Mouse (Mus musculus) kidney, postnatal 0 days (tissue): ENCODE data around the gene Borcs6. TPM values are rescaled to one million over a fixed set of nuclear protein-coding genes. Genes with fewer than 3 reads are reported as not detected.

Experiments used
- ATAC-seq: fragments of 200-750 bp; cut with Nextera tagmentation; replicated peaks from 2 replicates; pipeline ENCODE4 v1.8.0; 2017; ENCODE audit warnings: low read depth, moderate number of reproducible peaks, moderate TSS enrichment, moderate library complexity; ENCODE audit not compliant: low FRiP score
- DNase-seq: peaks from one replicate; pipeline ENCODE4 v3.0.0-alpha.2; 2016; ENCODE audit warnings: low spot score
- H3K27ac ChIP-seq: fragments of 300-500 bp; sonication (generic); 2 replicates; pipeline ENCODE4 v1.5.1; 2014; ENCODE audit warnings: mild to moderate bottlenecking
- H3K27me3 ChIP-seq: fragments of 300-500 bp; sonication (generic); 2 replicates; pipeline ENCODE4 v1.6.1; 2014; ENCODE audit warnings: low read length, mixed read lengths; ENCODE audit not compliant: insufficient read depth
- H3K36me3 ChIP-seq: fragments of 300-500 bp; sonication (generic); 2 replicates; pipeline ENCODE4 v1.6.1; 2014; ENCODE audit warnings: low read length, mixed read lengths; ENCODE audit not compliant: insufficient read depth
- H3K4me1 ChIP-seq: fragments of 300-500 bp; sonication (generic); replicated peaks from 2 replicates; pipeline ENCODE4 v1.6.1; 2014; ENCODE audit warnings: antibody characterized with exemption, low read length, mixed read lengths; ENCODE audit not compliant: insufficient read depth
- H3K4me2 ChIP-seq: fragments of 300-500 bp; sonication (generic); 2 replicates; pipeline ENCODE4 v1.6.1; 2014; ENCODE audit warnings: mild to moderate bottlenecking, low read length, moderate library complexity, mixed read lengths
- H3K4me3 ChIP-seq: fragments of 300-500 bp; sonication (generic); replicated peaks from 2 replicates; pipeline ENCODE4 v1.5.1; 2014; ENCODE audit warnings: low read depth, low read length
- H3K9ac ChIP-seq: fragments of 300-500 bp; sonication (generic); 2 replicates; pipeline ENCODE4 v1.6.1; 2014; ENCODE audit warnings: low read depth, low read length
- H3K9me3 ChIP-seq: fragments of 300-500 bp; sonication (generic); replicated peaks from 2 replicates; pipeline ENCODE4 v1.6.1; 2016; ENCODE audit warnings: low read length, inconsistent platforms, mixed read lengths
- CTCF ChIP-seq: IDR thresholded peaks from 2 replicates; pipeline ENCODE4 v1.5.1; 2016; ENCODE audit warnings: antibody characterized with exemption, low read depth, mild to moderate bottlenecking, moderate library complexity
- WGBS: fragments of 180-500 bp; shearing (Covaris S2); extraction: QIAGEN DNeasy Blood & Tissue Kit; methylation state at CpG from one replicate; pipeline ENCODE4 v1.1.7; 2014; 5-methylcytosine and 5-hydroxymethylcytosine counted together
- polyA plus RNA-seq: library from polyadenylated mRNA; unstranded; fragments of >200 nt; fragmentation: Nextera tagmentation; extraction: Ambion mirVana; gene quantifications from 2 replicates; pipeline ENCODE4 v1.2.1, GENCODE M21; 2015

Gene Borcs6
- polyA plus RNA-seq, 1 experiment from 2014 or later: 13.3 TPM

DNA sequence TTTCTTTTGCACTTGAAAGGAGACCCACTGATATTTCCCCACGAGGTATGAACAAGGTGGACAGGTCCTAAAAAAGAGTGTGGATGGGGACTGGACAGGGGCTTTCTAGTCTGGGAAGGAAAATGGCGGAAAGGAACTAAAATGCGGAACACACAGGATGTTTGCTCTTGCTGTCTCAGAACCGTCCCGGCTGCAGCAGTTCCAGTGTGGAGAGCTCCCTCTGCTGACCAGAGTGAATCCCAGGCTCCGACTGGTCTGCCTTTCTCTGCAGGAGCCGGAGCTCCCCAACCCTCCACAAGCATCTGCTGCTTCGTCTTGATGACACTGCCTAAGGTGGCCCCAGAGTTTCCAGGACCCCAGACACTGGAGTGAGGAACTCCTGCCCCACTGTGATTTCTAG is 23.7 kb upstream of the Borcs6 start:
- 0 out of 2 replicates have a peak overlapping the region, but pooled peaks have one; percentile 1 for H3K4me3 ChIP-seq

DNA sequence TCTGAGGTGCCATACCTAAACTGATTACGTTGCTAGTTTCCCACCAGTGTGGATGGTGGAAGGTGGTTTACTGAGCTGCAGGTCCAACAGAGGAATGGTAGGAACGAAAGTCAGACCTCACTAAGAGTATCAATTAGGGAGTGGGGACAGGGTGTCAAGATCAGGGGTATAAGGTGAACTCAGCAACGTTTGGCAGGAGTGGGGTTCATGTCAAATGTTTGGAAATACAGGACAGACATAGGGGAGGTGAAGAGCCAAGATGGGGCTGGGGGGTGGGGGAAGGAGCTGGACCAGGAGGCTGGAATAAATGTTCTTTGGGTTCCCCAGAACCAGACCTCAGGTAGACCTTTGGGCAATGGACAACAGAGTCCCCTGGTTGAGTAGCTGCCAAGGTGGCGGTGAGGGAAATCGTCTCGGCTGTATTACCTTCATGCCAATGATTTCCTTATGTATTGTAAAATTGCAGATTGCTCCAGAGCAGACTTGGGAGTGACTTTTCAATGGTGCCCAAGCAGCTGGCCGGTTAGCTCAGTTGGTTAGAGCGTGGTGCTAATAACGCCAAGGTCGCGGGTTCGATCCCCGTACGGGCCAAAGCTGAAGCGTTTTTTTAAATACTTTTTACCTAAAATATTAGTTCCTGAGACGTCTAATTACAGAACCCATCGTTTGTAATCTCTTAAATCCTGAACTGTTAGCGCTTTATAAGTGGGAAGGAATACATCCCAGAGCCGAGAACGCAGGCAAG is 22.9 kb upstream of the Borcs6 start:
- peaks cover 21% of the 10 kb centered on the region for H3K36me3 ChIP-seq
- H3K27me3 ChIP-seq: no peaks in the 10 kb centered on the region
- TF ChIP-seq CTCF: no peak
- H3K4me1 ChIP-seq: peaks cover 12% of the 10 kb centered on the region; the same call in 1 of the 2 replicates
- WGBS: 10% methylated on average over 20 of the region's 20 CpGs
- H3K4me2 ChIP-seq: peak overlapping the region; percentile 62
- DNase-seq (peak; percentile 79), ATAC-seq (no peak)
- peak overlapping the region; percentile 75 for H3K9ac ChIP-seq
- H3K27ac ChIP-seq: peak overlapping the region; percentile 86
- H3K4me3 ChIP-seq: peak overlapping the region; percentile 82
- no peaks in the 10 kb centered on the region for H3K9me3 ChIP-seq

More for the DNA sequence above, 23.7 kb upstream of the Borcs6 start:
- H3K36me3 ChIP-seq: peaks cover 28% of the 10 kb centered on the region
- peak; percentile 49; the same call in 1 of the 2 replicates for ATAC-seq
- H3K27ac ChIP-seq: peak overlapping the region; percentile 39; the same call in 1 of the 2 replicates
- peaks cover 12% of the 10 kb centered on the region; the same call in 1 of the 2 replicates for H3K4me1 ChIP-seq
- H3K4me2 ChIP-seq: peak overlapping the region; percentile 33
- peak; percentile 93 for DNase-seq
- TF ChIP-seq CTCF: peak; percentile 87
- no peaks in the 10 kb centered on the region for H3K9me3 ChIP-seq
- H3K27me3 ChIP-seq: no peaks in the 10 kb centered on the region
- WGBS: 12% methylated on average over 8 of the region's 8 CpGs
- no peak overlapping the region for H3K9ac ChIP-seq

DNA sequence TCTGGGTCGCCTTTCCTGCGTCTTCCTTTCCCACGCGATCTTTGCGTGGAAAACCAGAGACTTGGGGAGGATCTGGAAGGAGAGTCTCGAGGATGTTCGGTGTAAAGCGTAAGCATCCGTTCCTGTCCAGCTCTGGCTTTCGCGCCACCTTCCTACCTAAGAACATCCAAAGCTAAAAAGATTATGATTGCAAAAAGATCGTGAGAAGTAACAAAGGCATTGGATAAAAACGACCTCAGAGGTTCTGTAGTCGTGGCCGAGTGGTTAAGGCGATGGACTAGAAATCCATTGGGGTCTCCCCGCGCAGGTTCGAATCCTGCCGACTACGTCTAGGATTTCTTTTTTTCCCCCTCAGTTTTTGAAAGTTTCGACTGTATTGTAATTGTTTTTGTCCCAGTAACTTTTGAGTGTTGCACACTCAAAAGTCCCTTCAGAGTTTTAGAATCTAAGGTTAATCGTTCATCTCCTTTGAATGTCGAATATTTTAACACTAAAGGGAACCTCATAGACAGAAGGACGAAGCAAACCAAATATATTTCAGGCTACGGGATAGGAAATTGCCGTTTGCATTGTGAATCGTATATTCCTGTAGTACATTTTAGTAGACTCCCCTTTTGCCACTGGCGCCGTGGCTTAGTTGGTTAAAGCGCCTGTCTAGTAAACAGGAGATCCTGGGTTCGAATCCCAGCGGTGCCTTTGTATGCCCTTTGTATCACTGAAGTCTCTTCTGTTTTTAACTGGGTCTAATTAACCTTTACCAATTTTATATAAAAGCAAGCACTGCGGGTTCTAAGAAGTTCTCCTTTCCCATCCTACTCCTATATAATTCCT is 22.1 kb upstream of the Borcs6 start:
- Histone ChIP-seq H3K27me3 (no peaks in the 10 kb centered on the region), H3K9ac (peak overlapping the region; percentile 75), H3K4me3 (peak overlapping the region; percentile 82), H3K4me1 (peaks cover 12% of the 10 kb centered on the region; the same call in 1 of the 2 replicates), H3K27ac (peak overlapping the region; percentile 86), H3K36me3 (peaks cover 19% of the 10 kb centered on the region), H3K9me3 (no peaks in the 10 kb centered on the region), H3K4me2 (peak overlapping the region; percentile 62)
- DNase-seq: peak; percentile 88
- no peak for TF ChIP-seq CTCF
- ATAC-seq: no peak
- WGBS: under 1% methylated on average over 34 of the region's 34 CpGs

DNA sequence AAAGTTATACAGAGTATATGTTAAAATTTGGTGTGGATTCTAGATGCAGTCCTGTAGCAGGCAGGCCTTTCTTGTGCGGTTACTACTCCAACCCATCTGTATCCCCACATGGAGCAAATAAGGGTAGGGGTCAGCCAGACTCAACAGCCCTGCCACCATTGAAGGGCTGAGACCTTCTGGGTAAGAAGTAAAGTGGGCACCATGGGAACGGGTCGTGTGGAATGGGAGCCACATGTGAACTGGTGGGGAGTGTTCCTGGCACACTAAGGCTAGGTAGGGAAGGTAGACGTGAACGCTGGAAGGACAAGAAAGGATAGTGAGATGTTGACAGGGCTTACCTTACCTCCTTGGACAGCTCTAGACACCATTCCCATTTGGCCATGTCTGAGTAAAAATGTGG is 21.3 kb upstream of the Borcs6 start:
- peaks cover 13% of the 10 kb centered on the region for H3K36me3 ChIP-seq
- H3K9me3 ChIP-seq: no peaks in the 10 kb centered on the region
- H3K27me3 ChIP-seq: no peaks in the 10 kb centered on the region
- 0 out of 2 replicates have a peak overlapping the region, but pooled peaks have one; percentile 68 for H3K4me2 ChIP-seq
- H3K4me1 ChIP-seq: peaks cover 12% of the 10 kb centered on the region; the same call in 1 of the 2 replicates
- H3K27ac ChIP-seq: no peak overlapping the region
- DNase-seq (no peak), ATAC-seq (no peak)
- WGBS: 78% methylated on average over 5 of the region's 5 CpGs
- no peak overlapping the region for H3K4me3 ChIP-seq
- no peak overlapping the region for H3K9ac ChIP-seq
- TF ChIP-seq CTCF: no peak

DNA sequence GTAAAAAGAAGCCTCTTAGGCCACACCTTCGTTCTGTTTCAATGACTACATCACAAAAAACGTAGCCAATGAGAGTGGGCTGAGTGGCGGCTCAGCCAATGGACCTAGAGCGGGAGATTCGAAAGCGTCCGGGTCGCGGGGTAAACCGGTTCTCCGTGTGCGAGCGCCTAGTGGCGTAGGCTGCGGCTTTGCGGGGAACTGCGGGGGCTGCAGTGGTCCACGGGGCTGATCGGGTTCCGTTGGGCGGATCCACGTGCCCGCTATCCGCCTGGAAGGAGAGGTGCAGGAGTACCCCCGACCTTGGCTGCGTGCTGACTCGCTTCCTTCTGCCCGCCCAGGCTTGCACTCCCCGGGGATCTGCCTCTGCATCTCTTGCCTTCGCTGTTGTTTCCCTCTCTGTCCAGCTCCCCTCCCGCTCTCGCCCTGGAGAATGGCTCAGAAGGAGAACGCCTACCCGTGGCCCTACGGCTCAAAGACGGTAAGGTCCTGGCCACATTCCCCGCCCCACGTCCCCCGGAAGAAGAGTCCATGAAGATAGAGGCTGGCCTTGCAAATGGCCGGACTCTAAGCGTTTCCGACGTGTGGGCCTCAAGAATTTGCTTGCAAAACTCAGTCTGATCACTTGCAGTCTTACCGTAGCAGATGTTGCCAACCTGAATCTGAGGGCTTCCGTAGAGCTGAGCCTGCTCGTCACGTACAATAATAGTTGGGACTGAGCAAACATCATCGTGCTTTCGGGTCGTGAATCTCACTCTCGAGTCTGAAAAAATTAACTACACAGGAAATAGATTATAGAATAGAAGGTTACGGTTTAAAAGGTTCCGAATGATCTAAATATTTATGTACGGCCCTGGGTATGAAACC is 13.8 kb upstream of the Borcs6 start, which contains the start of gene Aurkb:
Gene Aurkb, plus strand, starts transcription at position 117 of the 864 bp plus-strand sequence.
- under 1% methylated on average over 52 of the region's 54 CpGs for WGBS
- Histone ChIP-seq H3K4me1 (peaks cover 11% of the 10 kb centered on the region), H3K4me3 (peak within 1 kb of the TSS; percentile 80), H3K27ac (peak within 1 kb of the TSS; percentile 84), H3K36me3 (0 out of 2 replicates have a peak, but pooled peaks cover 13% of the 10 kb centered on the region), H3K4me2 (peak within 1 kb of the TSS; percentile 87), H3K27me3 (no peaks in the 10 kb centered on the region), H3K9me3 (no peaks in the 10 kb centered on the region), H3K9ac (peak within 1 kb of the TSS; percentile 66)
- DNase-seq (peak; percentile 97), ATAC-seq (peak; percentile 63)
- TF ChIP-seq CTCF: no peak
